Mouse (Mus musculus) limb, embryonic 14.5 days (tissue): ENCODE measurements at regions not wholly inside any gene's neighbourhood (a gene's known extent, or its start where the extent isn't known, plus 50 kb on each side); places are given as distances from the start of the nearest gene placed in this dataset.

Experiments used
- ATAC-seq: fragments of 200-750 bp; cut with Nextera tagmentation; 2 replicates; pipeline ENCODE4 v1.8.0; 2017; ENCODE audit warnings: low read depth, moderate number of reproducible peaks, moderate TSS enrichment; ENCODE audit not compliant: low FRiP score
- DNase-seq: peaks from one replicate; pipeline ENCODE4 v3.0.0-alpha.2; 2015; ENCODE audit warnings: low spot score
- H3K27ac ChIP-seq: fragments of 300-500 bp; sonication (generic); replicated peaks from 2 replicates; pipeline ENCODE4 v1.5.1; 2014; ENCODE audit warnings: low read depth, mild to moderate bottlenecking, low read length, moderate library complexity, mixed read lengths
- H3K27me3 ChIP-seq: fragments of 300-500 bp; sonication (generic); 2 replicates; pipeline ENCODE4 v1.6.1; 2014; ENCODE audit warnings: low read length, mixed read lengths; ENCODE audit not compliant: control insufficient read depth, insufficient read depth
- H3K36me3 ChIP-seq: fragments of 300-500 bp; sonication (generic); 2 replicates; pipeline ENCODE4 v1.6.1; 2014; ENCODE audit warnings: mild to moderate bottlenecking, low read length, moderate library complexity, mixed read lengths; ENCODE audit not compliant: control insufficient read depth, insufficient read depth
- H3K4me1 ChIP-seq: fragments of 300-500 bp; sonication (generic); 2 replicates; pipeline ENCODE4 v1.6.1; 2014; ENCODE audit warnings: antibody characterized with exemption, low read length, mixed read lengths; ENCODE audit not compliant: control insufficient read depth, insufficient read depth
- H3K4me2 ChIP-seq: fragments of 300-500 bp; sonication (generic); replicated peaks from 2 replicates; pipeline ENCODE4 v1.6.1; 2014; ENCODE audit warnings: low read depth, mild to moderate bottlenecking, low read length, moderate library complexity; ENCODE audit not compliant: severe bottlenecking
- H3K4me3 ChIP-seq: fragments of 300-500 bp; sonication (generic); replicated peaks from 2 replicates; pipeline ENCODE4 v1.5.1; 2014; ENCODE audit warnings: low read length
- H3K9ac ChIP-seq: fragments of 300-500 bp; sonication (generic); 2 replicates; pipeline ENCODE4 v1.6.1; 2014; ENCODE audit warnings: mild to moderate bottlenecking, low read depth, low read length, moderate library complexity; ENCODE audit not compliant: severe bottlenecking
- H3K9me3 ChIP-seq: fragments of 300-500 bp; sonication (generic); 2 replicates; pipeline ENCODE4 v1.6.1; 2016; ENCODE audit warnings: low read length; ENCODE audit not compliant: control insufficient read depth
- POLR2A ChIP-seq: fragments of 200-500 bp; IDR thresholded peaks from 2 replicates; pipeline ENCODE4 v1.8.0; 2012; ENCODE audit warnings: inconsistent platforms, mild to moderate bottlenecking, moderate library complexity, borderline replicate concordance; ENCODE audit not compliant: insufficient read depth, insufficient read length; ENCODE audit errors: extremely low read depth
- WGBS: fragments of 180-500 bp; shearing (Covaris S2); extraction: QIAGEN DNeasy Blood & Tissue Kit; methylation state at CpG from one replicate; pipeline ENCODE4 v1.1.7; 2014; 5-methylcytosine and 5-hydroxymethylcytosine counted together

- Histone ChIP-seq H3K4me1 (no peaks in the 10 kb centered on the region), H3K4me3 (no peak overlapping the region), H3K36me3 (no peaks in the 10 kb centered on the region), H3K9ac (no peak overlapping the region), H3K9me3 (no peaks in the 10 kb centered on the region), H3K4me2 (no peak overlapping the region), H3K27me3 (no peaks in the 10 kb centered on the region), H3K27ac (no peak overlapping the region)
- WGBS: 89% methylated on average over 2 of the region's 2 CpGs
- ATAC-seq (no peak), DNase-seq (no peak)
- no peak for TF ChIP-seq POLR2A
Observed at GRCm38 (mm10) chr13:39566491-39566890, 605.8 kb upstream of the Slc35b3 start.

- H3K9me3 ChIP-seq: no peaks in the 10 kb centered on the region
- no peak overlapping the region for H3K27ac ChIP-seq
- no peaks in the 10 kb centered on the region for H3K36me3 ChIP-seq
- TF ChIP-seq POLR2A: no peak
- no peak overlapping the region for H3K4me2 ChIP-seq
- 47% methylated on average over 14 of the region's 14 CpGs for WGBS
- no peak for DNase-seq
- H3K9ac ChIP-seq: no peak overlapping the region
- H3K27me3 ChIP-seq: no peaks in the 10 kb centered on the region
- H3K4me1 ChIP-seq: no peaks in the 10 kb centered on the region
- ATAC-seq: no peak
- H3K4me3 ChIP-seq: no peak overlapping the region
Observed at GRCm38 (mm10) chr13:39537724-39538440, 577.2 kb upstream of the Slc35b3 start.

GRCm38 (mm10) chr13:39526469-39526868 is 565.8 kb upstream of the Slc35b3 start:
- no peak overlapping the region for H3K4me3 ChIP-seq
- H3K27me3 ChIP-seq: no peaks in the 10 kb centered on the region
- no peaks in the 10 kb centered on the region for H3K36me3 ChIP-seq
- DNase-seq (no peak), ATAC-seq (no peak)
- H3K27ac ChIP-seq: no peak overlapping the region
- WGBS: 93% methylated on average over 1 of the region's 1 CpGs
- no peak overlapping the region for H3K9ac ChIP-seq
- no peak overlapping the region for H3K4me2 ChIP-seq
- no peaks in the 10 kb centered on the region for H3K9me3 ChIP-seq
- TF ChIP-seq POLR2A: no peak
- H3K4me1 ChIP-seq: no peaks in the 10 kb centered on the region

- ATAC-seq: no peak
- no peak for DNase-seq
- TF ChIP-seq POLR2A: no peak
- Histone ChIP-seq H3K27me3 (no peaks in the 10 kb centered on the region), H3K4me2 (no peak overlapping the region), H3K4me3 (no peak overlapping the region), H3K27ac (no peak overlapping the region), H3K4me1 (no peaks in the 10 kb centered on the region), H3K9me3 (no peaks in the 10 kb centered on the region), H3K36me3 (no peaks in the 10 kb centered on the region), H3K9ac (no peak overlapping the region)
- WGBS: 43% methylated on average over 9 of the region's 9 CpGs
Observed at GRCm38 (mm10) chr13:39523856-39524301, 563.2 kb upstream of the Slc35b3 start.

- Histone ChIP-seq H3K9ac (no peak overlapping the region), H3K27ac (no peak overlapping the region), H3K36me3 (no peaks in the 10 kb centered on the region), H3K4me2 (no peak overlapping the region), H3K4me3 (no peak overlapping the region), H3K4me1 (no peaks in the 10 kb centered on the region), H3K27me3 (no peaks in the 10 kb centered on the region), H3K9me3 (no peaks in the 10 kb centered on the region)
- no peak for TF ChIP-seq POLR2A
- WGBS: 52% methylated on average over 5 of the region's 5 CpGs
- ATAC-seq (no peak), DNase-seq (no peak)
Observed at GRCm38 (mm10) chr13:39523246-39523850, 562.7 kb upstream of the Slc35b3 start.
